Mouse (Mus musculus) forebrain, embryonic 10.5 days (tissue): ENCODE measurements around the gene Rptor. TPM values are rescaled to one million over a fixed set of nuclear protein-coding genes. Genes with fewer than 3 reads are reported as not detected.

Experiments
- DNase-seq: peaks from one replicate; pipeline ENCODE4 v3.0.0-alpha.2; 2017; ENCODE audit warnings: low spot score; ENCODE audit errors: extremely low spot score
- H3K27ac ChIP-seq: fragments of 300-500 bp; sonication (generic); 2 replicates; pipeline ENCODE4 v1.5.1; 2016; ENCODE audit warnings: mild to moderate bottlenecking
- H3K27me3 ChIP-seq: fragments of 300-500 bp; sonication (generic); 2 replicates; pipeline ENCODE4 v1.6.1; 2016; ENCODE audit warnings: mild to moderate bottlenecking; ENCODE audit not compliant: poor library complexity, severe bottlenecking
- H3K36me3 ChIP-seq: fragments of 300-500 bp; sonication (generic); replicated peaks from 2 replicates; pipeline ENCODE4 v1.6.1; 2016; ENCODE audit warnings: mild to moderate bottlenecking, moderate library complexity
- H3K4me1 ChIP-seq: fragments of 300-500 bp; sonication (generic); 2 replicates; pipeline ENCODE4 v1.6.1; 2016
- H3K4me3 ChIP-seq: fragments of 300-500 bp; sonication (generic); 2 replicates; pipeline ENCODE4 v1.5.1; 2016; ENCODE audit warnings: mild to moderate bottlenecking, moderate library complexity
- H3K9me3 ChIP-seq: fragments of 300-500 bp; sonication (generic); 2 replicates; pipeline ENCODE4 v1.6.1; 2016; ENCODE audit warnings: mild to moderate bottlenecking, moderate library complexity
- WGBS: fragments of 180-500 bp; shearing (Covaris S2); methylation state at CpG from one replicate; pipeline ENCODE4 v1.1.7; 2016; 5-methylcytosine and 5-hydroxymethylcytosine counted together
- polyA plus RNA-seq: library from polyadenylated mRNA; unstranded; fragments of >200 nt; fragmentation: Nextera tagmentation; extraction: Ambion mirVana; gene quantifications from 2 replicates; pipeline ENCODE4 v1.2.1, GENCODE M21; 2016

Gene Rptor
- polyA plus RNA-seq, 1 experiment from 2014 or later = 12.8 TPM

DNA sequence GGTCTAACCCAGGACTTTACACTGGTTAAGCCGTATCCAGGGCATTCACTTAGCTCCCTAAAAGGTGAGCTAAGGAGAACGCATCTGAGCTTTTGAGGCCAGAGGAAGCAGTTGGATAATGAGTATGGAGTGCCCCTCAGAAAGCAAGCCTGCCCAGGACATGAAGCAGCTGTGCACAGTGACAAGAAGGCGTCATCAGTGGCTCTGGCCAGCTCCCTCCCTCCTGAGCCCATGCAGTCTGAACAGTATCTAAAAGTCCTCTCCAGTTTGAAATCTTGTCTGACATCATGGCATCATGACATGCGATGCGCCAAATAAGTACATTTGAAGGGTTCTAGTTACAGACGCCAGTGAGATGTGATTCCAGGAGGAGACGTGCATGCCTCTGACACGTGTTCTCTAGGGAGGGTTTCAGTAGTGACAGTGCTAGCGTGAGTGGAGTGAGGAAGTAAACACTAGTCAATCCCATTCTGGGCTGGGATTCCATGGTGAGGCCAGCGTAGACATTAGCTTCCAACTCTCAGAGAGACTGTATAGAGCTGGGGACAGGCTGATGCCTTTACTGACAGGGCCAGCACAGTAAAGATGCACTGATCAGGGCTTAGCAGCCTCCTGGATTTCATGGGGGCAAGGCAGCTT lies 202.5 kb downstream of the Rptor start:
- DNase-seq = no peak
- Histone ChIP-seq H3K27me3 (no peaks in the 10 kb centered on the region), H3K9me3 (no peaks in the 10 kb centered on the region), H3K27ac (no peak overlapping the region), H3K4me3 (no peak overlapping the region), H3K36me3 (peaks cover 63% of the 10 kb centered on the region), H3K4me1 (0 out of 2 replicates have a peak, but pooled peaks cover 5% of the 10 kb centered on the region)
- WGBS = 94% methylated on average over 10 of the region's 10 CpGs

DNA sequence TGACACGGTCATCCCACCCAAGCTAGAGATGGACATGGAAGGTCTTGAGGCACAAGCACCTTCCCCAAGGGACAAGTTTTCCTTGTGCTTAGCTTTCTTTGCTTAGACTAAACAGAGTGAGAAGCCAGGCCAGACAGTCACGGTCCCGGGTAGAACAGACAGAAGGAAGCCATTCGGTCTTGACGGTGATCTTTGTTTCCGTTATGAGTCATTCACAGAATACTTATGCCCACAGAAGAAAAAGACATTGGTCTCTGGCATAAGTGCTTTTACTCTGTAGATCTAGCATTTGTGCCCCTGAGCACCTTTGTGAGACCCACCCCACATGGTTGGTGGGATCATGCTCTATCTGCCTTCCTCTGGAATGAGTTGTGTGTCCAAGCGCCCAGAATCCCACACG lies 203.8 kb downstream of the Rptor start:
- DNase-seq = no peak
- no peaks in the 10 kb centered on the region for H3K27me3 ChIP-seq
- H3K27ac ChIP-seq = no peak overlapping the region
- H3K36me3 ChIP-seq = peaks cover 70% of the 10 kb centered on the region
- WGBS = 96% methylated on average over 8 of the region's 8 CpGs
- no peaks in the 10 kb centered on the region for H3K9me3 ChIP-seq
- 0 out of 2 replicates have a peak, but pooled peaks cover 5% of the 10 kb centered on the region for H3K4me1 ChIP-seq
- no peak overlapping the region for H3K4me3 ChIP-seq

DNA sequence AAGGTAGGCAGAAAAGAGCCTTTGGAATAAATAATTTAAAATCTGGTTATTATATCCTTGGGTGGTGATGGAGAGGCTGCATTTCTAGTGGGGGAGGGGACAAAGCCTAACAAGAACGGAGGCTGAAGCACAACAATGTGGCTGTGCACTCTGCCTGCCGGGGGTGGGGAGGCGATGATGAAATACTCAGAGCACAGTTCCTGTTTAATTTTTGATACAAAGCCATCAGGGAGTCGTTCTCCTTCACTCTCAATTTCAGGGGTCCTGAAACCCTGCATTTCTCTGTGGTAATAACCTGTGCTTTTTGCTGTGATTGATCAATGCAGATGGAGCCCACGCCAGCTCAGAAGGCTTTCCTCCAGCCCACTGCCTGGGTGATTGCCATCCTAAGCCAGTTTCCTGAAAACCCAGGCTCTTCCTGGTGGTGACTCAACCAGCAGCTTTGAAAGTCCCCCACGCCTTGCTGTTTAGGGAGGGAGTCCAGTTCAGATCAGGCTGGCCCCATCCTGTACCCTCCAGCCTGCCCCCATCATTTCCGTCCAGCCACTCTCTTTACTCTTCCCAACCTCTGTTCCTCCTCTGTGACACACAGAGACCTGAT lies 204.8 kb downstream of the Rptor start:
- 86% methylated on average over 7 of the region's 7 CpGs for WGBS
- Histone ChIP-seq H3K9me3 (no peaks in the 10 kb centered on the region), H3K27me3 (no peaks in the 10 kb centered on the region), H3K27ac (no peak overlapping the region), H3K36me3 (peaks cover 73% of the 10 kb centered on the region), H3K4me3 (no peak overlapping the region), H3K4me1 (0 out of 2 replicates have a peak, but pooled peaks cover 5% of the 10 kb centered on the region)
- DNase-seq = no peak

DNA sequence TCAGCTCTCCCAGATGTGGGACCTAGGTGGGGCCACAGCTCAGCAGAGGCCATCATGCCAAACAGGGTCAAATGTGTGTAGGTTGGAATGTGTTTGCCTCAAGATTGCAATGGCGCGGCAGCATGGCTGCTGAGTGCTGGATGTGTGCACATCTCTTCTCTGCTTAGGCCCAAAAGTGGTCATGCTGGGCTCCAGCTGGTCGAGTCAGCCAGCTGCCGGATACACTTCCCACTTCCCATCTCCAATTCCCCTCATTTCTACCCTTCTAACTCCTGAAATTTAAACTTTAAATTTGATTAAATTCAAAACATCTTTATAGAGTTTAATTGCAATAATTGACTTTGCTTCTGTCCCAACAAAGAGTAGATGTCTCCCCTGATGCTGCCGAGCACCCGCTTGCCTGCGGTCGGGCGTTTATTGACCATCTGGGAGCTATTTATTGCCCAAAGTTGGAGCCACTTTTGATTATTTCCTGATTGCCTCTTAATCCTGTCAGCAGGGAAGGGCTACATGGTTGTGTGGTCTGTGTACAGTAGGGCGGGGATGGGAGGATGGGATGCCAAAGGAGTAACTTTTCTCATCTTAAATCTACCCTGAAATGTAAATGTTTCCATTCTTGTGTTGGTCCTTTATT lies 206.1 kb downstream of the Rptor start:
- Histone ChIP-seq H3K4me1 (0 out of 2 replicates have a peak, but pooled peaks cover 5% of the 10 kb centered on the region), H3K9me3 (no peaks in the 10 kb centered on the region), H3K36me3 (peaks cover 65% of the 10 kb centered on the region), H3K27me3 (no peaks in the 10 kb centered on the region), H3K27ac (no peak overlapping the region), H3K4me3 (no peak overlapping the region)
- WGBS = 96% methylated on average over 10 of the region's 10 CpGs
- DNase-seq = no peak

DNA sequence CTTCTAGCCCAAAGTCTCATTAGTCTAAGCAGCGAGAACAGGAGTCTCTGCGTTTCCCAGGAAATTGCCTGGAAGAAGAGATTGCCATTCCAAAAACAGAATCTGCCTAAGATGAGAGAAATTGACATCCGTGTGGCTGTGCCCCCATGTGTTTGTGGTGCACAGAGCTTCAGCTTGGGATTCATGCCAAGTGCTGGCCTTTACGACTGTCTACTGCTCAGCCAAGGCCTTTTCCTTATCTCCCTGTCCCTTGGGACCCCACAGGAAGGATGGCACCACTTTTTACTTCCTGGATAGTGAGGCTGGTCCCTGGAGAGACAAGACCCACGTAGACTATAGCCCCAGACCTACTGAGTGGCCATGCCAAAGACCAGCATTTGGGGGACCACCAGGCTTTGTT lies 206.6 kb downstream of the Rptor start:
- 93% methylated on average over 5 of the region's 5 CpGs for WGBS
- Histone ChIP-seq H3K4me3 (no peak overlapping the region), H3K4me1 (0 out of 2 replicates have a peak, but pooled peaks cover 5% of the 10 kb centered on the region), H3K27me3 (no peaks in the 10 kb centered on the region), H3K36me3 (peaks cover 66% of the 10 kb centered on the region), H3K9me3 (no peaks in the 10 kb centered on the region), H3K27ac (no peak overlapping the region)
- no peak for DNase-seq

DNA sequence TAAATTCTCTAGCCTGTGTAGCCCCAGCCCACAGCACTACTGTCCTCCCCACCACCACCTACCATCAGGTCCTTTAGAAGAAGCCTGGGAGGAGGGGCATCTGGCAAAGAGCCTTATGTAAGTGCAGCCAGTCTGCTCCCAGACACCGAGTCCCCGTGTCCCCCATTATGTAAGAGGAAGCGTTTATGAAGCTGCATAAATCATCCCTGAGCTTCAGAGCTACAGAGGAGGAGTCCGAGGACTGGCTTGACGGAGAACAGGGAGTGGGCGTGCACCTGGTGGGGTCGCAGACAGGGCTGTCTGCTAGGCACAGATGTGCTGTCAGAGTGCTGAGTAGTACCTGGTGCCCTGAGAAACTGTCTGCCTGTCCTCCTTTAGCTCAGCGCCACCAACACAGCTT lies 208.3 kb downstream of the Rptor start:
- Histone ChIP-seq H3K9me3 (no peaks in the 10 kb centered on the region), H3K27me3 (no peaks in the 10 kb centered on the region), H3K4me1 (0 out of 2 replicates have a peak, but pooled peaks cover 5% of the 10 kb centered on the region), H3K27ac (no peak overlapping the region), H3K36me3 (peaks cover 67% of the 10 kb centered on the region), H3K4me3 (no peak overlapping the region)
- no peak for DNase-seq
- 89% methylated on average over 8 of the region's 8 CpGs for whole genome bisulfite sequencing

DNA sequence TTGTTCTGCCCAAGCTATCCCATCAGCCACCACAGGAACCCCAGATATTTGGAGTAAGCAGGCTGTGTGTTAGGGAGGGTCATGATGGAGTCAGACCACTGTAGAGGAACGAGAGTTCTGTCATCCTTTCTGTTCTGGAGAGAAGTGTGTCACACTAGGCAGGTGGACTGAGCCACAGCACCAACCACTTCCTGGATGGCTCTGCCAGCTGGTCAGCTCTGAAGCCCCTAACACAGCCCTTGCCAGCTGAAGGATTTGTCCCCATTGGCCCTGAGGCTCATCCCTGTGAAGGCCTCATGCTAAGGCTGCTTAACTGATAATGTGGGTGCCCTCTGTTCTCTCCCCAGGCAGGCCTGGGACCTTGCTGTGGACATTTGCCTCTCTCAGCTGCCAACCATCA lies 208.9 kb downstream of the Rptor start:
- WGBS = 88% methylated on average over 1 of the region's 1 CpGs
- Histone ChIP-seq H3K27ac (no peak overlapping the region), H3K4me3 (no peak overlapping the region), H3K9me3 (no peaks in the 10 kb centered on the region), H3K36me3 (peaks cover 66% of the 10 kb centered on the region), H3K4me1 (0 out of 2 replicates have a peak, but pooled peaks cover 5% of the 10 kb centered on the region), H3K27me3 (no peaks in the 10 kb centered on the region)
- DNase-seq = no peak

DNA sequence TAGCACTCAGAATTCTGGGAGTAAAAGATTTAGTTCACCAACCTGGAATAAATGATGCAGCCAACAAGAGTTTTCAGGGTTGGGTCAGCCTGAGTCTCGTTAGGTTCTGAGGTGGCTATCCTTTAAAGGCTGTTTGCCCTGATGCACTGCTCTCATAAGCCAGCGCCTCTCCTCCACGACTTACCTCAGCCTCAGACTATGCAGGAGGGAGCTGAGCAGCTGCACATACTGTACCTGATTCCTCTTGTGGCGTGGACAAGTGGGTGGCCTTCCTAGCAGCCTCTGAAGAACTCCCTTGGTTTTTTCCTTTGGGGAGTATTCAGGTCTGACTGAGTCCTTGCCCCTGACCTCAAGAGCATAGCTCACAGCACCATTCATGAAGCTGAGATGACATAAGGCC lies 209.4 kb downstream of the Rptor start:
- H3K4me3 ChIP-seq = no peak overlapping the region
- no peak for DNase-seq
- H3K9me3 ChIP-seq = no peaks in the 10 kb centered on the region
- peaks cover 5% of the 10 kb centered on the region; the same call in 1 of the 2 replicates for H3K4me1 ChIP-seq
- WGBS = 91% methylated on average over 4 of the region's 4 CpGs
- H3K27ac ChIP-seq = no peak overlapping the region
- H3K36me3 ChIP-seq = peaks cover 66% of the 10 kb centered on the region
- no peaks in the 10 kb centered on the region for H3K27me3 ChIP-seq

DNA sequence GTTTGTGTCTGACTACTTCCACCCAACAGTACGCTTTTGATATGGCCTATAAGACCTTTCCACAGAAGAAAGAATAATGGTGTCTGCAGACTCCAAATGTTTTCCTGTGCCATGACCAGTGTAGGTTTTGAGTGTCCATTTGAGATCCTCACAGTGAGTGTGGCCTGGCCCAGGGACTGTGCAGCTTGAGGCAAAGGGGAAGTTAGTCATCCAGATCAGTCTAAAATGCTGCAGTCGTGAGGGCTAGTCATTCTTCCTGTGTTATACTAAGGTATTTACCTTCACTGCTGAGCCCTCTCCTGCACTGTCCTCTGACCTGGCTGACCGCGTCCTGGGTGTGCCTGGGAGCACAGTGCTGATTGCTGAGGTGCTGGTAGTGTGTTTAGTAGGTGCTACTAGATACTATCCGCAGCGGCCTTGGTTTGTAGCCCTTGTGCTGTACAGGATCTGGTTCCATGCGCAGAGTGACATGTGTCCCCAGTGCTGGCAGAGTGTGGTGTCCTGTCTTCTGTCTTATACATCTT lies 211.4 kb downstream of the Rptor start:
- DNase-seq = no peak
- Histone ChIP-seq H3K36me3 (peaks cover 74% of the 10 kb centered on the region), H3K4me3 (no peak overlapping the region), H3K4me1 (peaks cover 21% of the 10 kb centered on the region), H3K9me3 (no peaks in the 10 kb centered on the region), H3K27ac (no peak overlapping the region), H3K27me3 (no peaks in the 10 kb centered on the region)
- 94% methylated on average over 7 of the region's 7 CpGs for WGBS

DNA sequence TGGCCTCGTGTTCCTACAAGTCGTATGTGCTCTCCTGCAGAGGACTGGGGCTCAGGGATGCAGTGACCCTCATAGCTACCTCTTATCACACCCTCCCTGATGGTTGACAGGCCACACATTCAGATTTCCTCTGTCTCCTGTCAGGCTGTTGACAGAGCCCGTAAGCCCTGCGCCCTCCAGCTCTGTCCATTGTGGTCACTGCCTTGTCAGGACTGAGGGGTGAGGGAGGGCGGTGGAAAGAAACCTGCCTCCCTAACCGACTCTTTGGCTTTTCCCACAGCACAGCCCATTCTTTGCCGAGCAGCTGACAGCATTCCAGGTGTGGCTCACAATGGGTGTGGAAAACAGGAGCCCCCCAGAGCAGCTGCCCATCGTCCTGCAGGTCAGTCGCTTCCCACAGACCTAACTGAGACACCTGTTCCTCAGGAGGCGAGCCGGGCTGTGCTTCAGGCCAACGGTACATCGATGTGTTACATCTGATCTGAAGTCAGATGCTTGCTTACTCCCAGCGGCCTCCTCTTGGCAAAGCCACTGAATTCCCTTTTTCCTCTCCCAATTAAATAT lies 214.2 kb downstream of the Rptor start:
- H3K27me3 ChIP-seq = no peaks in the 10 kb centered on the region
- H3K27ac ChIP-seq = no peak overlapping the region
- WGBS = 86% methylated on average over 14 of the region's 14 CpGs
- no peak overlapping the region for H3K4me3 ChIP-seq
- peaks cover 77% of the 10 kb centered on the region for H3K36me3 ChIP-seq
- H3K4me1 ChIP-seq = peaks cover 23% of the 10 kb centered on the region
- no peaks in the 10 kb centered on the region for H3K9me3 ChIP-seq
- DNase-seq = no peak

DNA sequence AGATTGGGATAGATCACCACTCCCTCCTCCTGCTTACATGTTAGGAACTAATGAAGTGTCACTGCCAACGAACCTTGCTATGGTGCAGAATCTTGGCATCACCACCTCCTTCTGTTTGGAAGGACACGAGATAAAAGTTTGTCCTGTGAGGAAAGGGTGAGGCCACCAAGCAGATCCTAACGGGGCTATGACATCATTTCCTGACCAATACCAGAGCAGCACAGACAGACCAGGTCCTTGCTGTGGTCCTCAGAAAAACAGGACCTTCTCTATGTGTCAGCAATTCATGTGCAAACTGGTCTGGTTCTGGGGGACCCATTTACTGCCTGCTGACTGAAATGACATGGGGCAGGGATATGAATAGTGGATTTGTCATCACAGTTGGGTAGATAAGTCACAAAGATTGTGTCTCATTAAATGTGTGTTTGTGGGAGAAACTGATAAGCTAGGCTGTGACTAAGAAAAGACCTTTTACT lies 214.7 kb downstream of the Rptor start:
- peaks cover 77% of the 10 kb centered on the region for H3K36me3 ChIP-seq
- 80% methylated on average over 3 of the region's 3 CpGs for WGBS
- peaks cover 23% of the 10 kb centered on the region for H3K4me1 ChIP-seq
- no peaks in the 10 kb centered on the region for H3K27me3 ChIP-seq
- H3K9me3 ChIP-seq = no peaks in the 10 kb centered on the region
- no peak overlapping the region for H3K4me3 ChIP-seq
- no peak for DNase-seq
- H3K27ac ChIP-seq = no peak overlapping the region

DNA sequence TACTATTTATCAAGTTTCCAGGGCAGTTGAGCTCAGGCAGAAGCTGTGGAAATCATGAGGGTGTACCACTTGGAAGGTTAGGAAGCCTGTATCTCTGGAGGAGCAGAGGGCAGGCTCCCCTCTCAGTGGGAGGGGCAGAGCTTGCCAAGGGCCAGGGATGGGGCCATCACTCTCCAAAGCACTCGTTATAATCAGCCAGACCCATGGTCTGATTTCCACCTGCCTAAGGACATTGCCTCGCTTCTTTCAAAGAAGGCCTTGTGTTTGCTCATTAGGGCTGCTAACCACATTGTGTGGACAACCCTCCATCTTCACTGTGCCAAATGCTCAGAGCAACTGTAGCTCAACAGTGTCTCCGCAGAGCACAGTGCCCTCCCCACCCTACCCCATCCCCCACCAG lies 215.2 kb downstream of the Rptor start:
- peaks cover 77% of the 10 kb centered on the region for H3K36me3 ChIP-seq
- WGBS = 50% methylated on average over 3 of the region's 3 CpGs

More for the DNA sequence above, 215.2 kb downstream of the Rptor start:
- Histone ChIP-seq H3K4me1 (peaks cover 23% of the 10 kb centered on the region), H3K9me3 (no peaks in the 10 kb centered on the region), H3K27ac (no peak overlapping the region), H3K27me3 (no peaks in the 10 kb centered on the region), H3K4me3 (no peak overlapping the region)
- no peak for DNase-seq
